Mouse (Mus musculus) heart, adult 2 months (tissue): ENCODE measurements around the gene Grhl3.

ENCODE experiments used
- CTCF ChIP-seq: fragments of 200-600 bp; IDR thresholded peaks from 2 replicates; pipeline ENCODE4 v1.8.1; 2022; ENCODE audit warnings: antibody characterized with exemption, mild to moderate bottlenecking, moderate library complexity
- POLR2A ChIP-seq: fragments of 200-500 bp; IDR thresholded peaks from 2 replicates; pipeline ENCODE4 v1.6.1; 2011; ENCODE audit warnings: mild to moderate bottlenecking, low read depth, low read length, control low read depth; ENCODE audit not compliant: insufficient read depth

DNA sequence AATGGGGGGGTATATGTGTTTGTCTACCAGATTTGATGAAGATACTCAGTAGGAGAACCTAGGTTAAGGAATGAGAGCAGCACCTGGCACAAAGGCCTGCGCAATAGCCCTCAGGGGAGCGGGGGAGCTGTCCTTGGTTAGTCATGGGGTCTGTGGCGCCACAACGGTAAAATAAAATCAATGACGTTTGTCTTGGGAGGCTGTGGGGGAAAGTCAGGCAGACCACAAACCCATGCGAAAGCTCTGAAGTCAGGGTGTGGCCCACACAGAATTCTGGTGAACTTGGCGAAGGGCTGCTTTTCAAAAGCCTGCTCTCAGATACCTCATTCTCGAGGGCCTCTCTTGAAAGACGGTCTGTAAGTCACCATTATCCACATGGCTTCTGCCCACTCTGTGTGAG is 53.0 kb downstream of the Grhl3 start:
- TF ChIP-seq POLR2A (no peak), CTCF (no peak)
